Mouse (Mus musculus): Measurements from ENCODE around the gene Id3. TPM values are rescaled to one million over a fixed set of nuclear protein-coding genes. Genes with fewer than 3 reads are reported as not detected.
A peak's percentile ranks its signal among the peaks of the same experiment; 100 is the strongest.

The Id3 gene
- polyA plus RNA-seq, 1 experiment from 2014 or later = 224 TPM

GRCm38 (mm10) chr4:136154462-136154861 is 11.2 kb downstream of the Id3 start:
- Histone ChIP-seq H3K4me1 (replicated peaks; ENCODE audit: control insufficient read depth, insufficient read depth) (no peaks in the 10 kb centered on the region), H3K27me3 (ENCODE audit: control insufficient read depth, insufficient read depth, low read length) (no peaks in the 10 kb centered on the region), H3K9ac (ENCODE audit: low read length) (no peak overlapping the region), H3K36me3 (ENCODE audit: control insufficient read depth, insufficient read depth, low read length) (no peaks in the 10 kb centered on the region), H3K27ac (replicated peaks) (no peak overlapping the region), H3K4me3 (ENCODE audit: low read depth, low read length) (no peak overlapping the region), H3K4me2 (replicated peaks; ENCODE audit: low read depth) (no peak overlapping the region), H3K9me3 (ENCODE audit: control insufficient read depth, low read length) (no peaks in the 10 kb centered on the region)
- 36% methylated on average over 9 of the region's 9 CpGs for WGBS
- no peak for TF ChIP-seq EP300 (optimal IDR thresholded peaks at IDR 0.05)
- TF ChIP-seq CTCF (IDR thresholded peaks at IDR 0.05; ENCODE audit: low read depth) = no peak
- ATAC-seq (ENCODE audit: low FRiP score, low TSS enrichment) (0 out of 2 replicates have a peak, but pooled peaks have one; percentile 33), DNase-seq (ENCODE audit: low spot score) (no peak)

GRCm38 (mm10) chr4:136158498-136158897 is 15.2 kb downstream of the Id3 start:
- 75% methylated on average over 6 of the region's 6 CpGs for WGBS
- TF ChIP-seq EP300 (optimal IDR thresholded peaks at IDR 0.05) (no peak), CTCF (IDR thresholded peaks at IDR 0.05; ENCODE audit: low read depth) (peak; percentile 44)
- H3K9ac ChIP-seq (ENCODE audit: low read length) = no peak overlapping the region
- no peak for DNase-seq (ENCODE audit: low spot score)
- no peak for ATAC-seq (ENCODE audit: low FRiP score, low TSS enrichment)
- H3K36me3 ChIP-seq (ENCODE audit: control insufficient read depth, insufficient read depth, low read length) = no peaks in the 10 kb centered on the region
- H3K4me2 ChIP-seq (replicated peaks; ENCODE audit: low read depth) = no peak overlapping the region
- no peak overlapping the region for H3K27ac ChIP-seq (replicated peaks)
- H3K4me3 ChIP-seq (ENCODE audit: low read depth, low read length) = no peak overlapping the region
- no peaks in the 10 kb centered on the region for H3K27me3 ChIP-seq (ENCODE audit: control insufficient read depth, insufficient read depth, low read length)
- no peaks in the 10 kb centered on the region for H3K4me1 ChIP-seq (replicated peaks; ENCODE audit: control insufficient read depth, insufficient read depth)
- no peaks in the 10 kb centered on the region for H3K9me3 ChIP-seq (ENCODE audit: control insufficient read depth, low read length)

GRCm38 (mm10) chr4:136159802-136160397 is 16.6 kb downstream of the Id3 start:
- Histone ChIP-seq H3K4me2 (replicated peaks; ENCODE audit: low read depth) (no peak overlapping the region), H3K9me3 (ENCODE audit: control insufficient read depth, low read length) (no peaks in the 10 kb centered on the region), H3K9ac (ENCODE audit: low read length) (no peak overlapping the region; the same call in 1 of the 2 replicates), H3K4me3 (ENCODE audit: low read depth, low read length) (no peak overlapping the region), H3K4me1 (replicated peaks; ENCODE audit: control insufficient read depth, insufficient read depth) (no peaks in the 10 kb centered on the region), H3K36me3 (ENCODE audit: control insufficient read depth, insufficient read depth, low read length) (no peaks in the 10 kb centered on the region), H3K27me3 (ENCODE audit: control insufficient read depth, insufficient read depth, low read length) (no peaks in the 10 kb centered on the region), H3K27ac (replicated peaks) (no peak overlapping the region)
- TF ChIP-seq CTCF (IDR thresholded peaks at IDR 0.05; ENCODE audit: low read depth) (peak; percentile 98), EP300 (optimal IDR thresholded peaks at IDR 0.05) (no peak)
- peak; percentile 62 for ATAC-seq (ENCODE audit: low FRiP score, low TSS enrichment)
- 13% methylated on average over 5 of the region's 5 CpGs for WGBS
- DNase-seq (ENCODE audit: low spot score) = peak; percentile 84

- Histone ChIP-seq H3K36me3 (ENCODE audit: control insufficient read depth, insufficient read depth, low read length) (no peaks in the 10 kb centered on the region), H3K9ac (ENCODE audit: low read length) (no peak overlapping the region), H3K9me3 (ENCODE audit: control insufficient read depth, low read length) (no peaks in the 10 kb centered on the region), H3K4me3 (ENCODE audit: low read depth, low read length) (no peak overlapping the region), H3K4me1 (replicated peaks; ENCODE audit: control insufficient read depth, insufficient read depth) (no peaks in the 10 kb centered on the region), H3K27ac (replicated peaks) (no peak overlapping the region), H3K27me3 (ENCODE audit: control insufficient read depth, insufficient read depth, low read length) (no peaks in the 10 kb centered on the region), H3K4me2 (replicated peaks; ENCODE audit: low read depth) (no peak overlapping the region)
- peak; percentile 99 for TF ChIP-seq CTCF (IDR thresholded peaks at IDR 0.05; ENCODE audit: low read depth)
- no peak for TF ChIP-seq EP300 (optimal IDR thresholded peaks at IDR 0.05)
- DNase-seq (ENCODE audit: low spot score) (peak; percentile 89), ATAC-seq (ENCODE audit: low FRiP score, low TSS enrichment) (peak; percentile 68)
- under 1% methylated on average over 11 of the region's 11 CpGs for WGBS
These were observed 20.2 kb downstream of the Id3 start for GRCm38 (mm10) chr4:136163448-136163847.

- Histone ChIP-seq H3K9me3 (ENCODE audit: control insufficient read depth, low read length) (no peaks in the 10 kb centered on the region), H3K4me3 (ENCODE audit: low read depth, low read length) (no peak overlapping the region), H3K4me1 (replicated peaks; ENCODE audit: control insufficient read depth, insufficient read depth) (no peaks in the 10 kb centered on the region), H3K27me3 (ENCODE audit: control insufficient read depth, insufficient read depth, low read length) (no peaks in the 10 kb centered on the region), H3K4me2 (replicated peaks; ENCODE audit: low read depth) (no peak overlapping the region), H3K9ac (ENCODE audit: low read length) (no peak overlapping the region), H3K27ac (replicated peaks) (no peak overlapping the region), H3K36me3 (ENCODE audit: control insufficient read depth, insufficient read depth, low read length) (no peaks in the 10 kb centered on the region)
- no peak for ATAC-seq (ENCODE audit: low FRiP score, low TSS enrichment)
- TF ChIP-seq CTCF (IDR thresholded peaks at IDR 0.05; ENCODE audit: low read depth) (no peak), EP300 (optimal IDR thresholded peaks at IDR 0.05) (no peak)
- DNase-seq (ENCODE audit: low spot score) = no peak
- 83% methylated on average over 8 of the region's 8 CpGs for WGBS
These were observed 21.7 kb downstream of the Id3 start for GRCm38 (mm10) chr4:136164981-136165380.

GRCm38 (mm10) chr4:136167701-136168100 is 24.4 kb downstream of the Id3 start:
- 0 out of 2 replicates have a peak, but pooled peaks cover 3% of the 10 kb centered on the region for H3K4me1 ChIP-seq (replicated peaks; ENCODE audit: control insufficient read depth, insufficient read depth)
- no peak overlapping the region for H3K4me2 ChIP-seq (replicated peaks; ENCODE audit: low read depth)
- no peak overlapping the region for H3K27ac ChIP-seq (replicated peaks)
- H3K27me3 ChIP-seq (ENCODE audit: control insufficient read depth, insufficient read depth, low read length) = no peaks in the 10 kb centered on the region
- no peak overlapping the region for H3K9ac ChIP-seq (ENCODE audit: low read length)
- no peak for DNase-seq (ENCODE audit: low spot score)
- H3K4me3 ChIP-seq (ENCODE audit: low read depth, low read length) = no peak overlapping the region
- TF ChIP-seq CTCF (IDR thresholded peaks at IDR 0.05; ENCODE audit: low read depth) = no peak
- TF ChIP-seq EP300 (optimal IDR thresholded peaks at IDR 0.05) = no peak
- 62% methylated on average over 3 of the region's 3 CpGs for WGBS
- ATAC-seq (ENCODE audit: low FRiP score, low TSS enrichment) = no peak
- H3K36me3 ChIP-seq (ENCODE audit: control insufficient read depth, insufficient read depth, low read length) = no peaks in the 10 kb centered on the region
- no peaks in the 10 kb centered on the region for H3K9me3 ChIP-seq (ENCODE audit: control insufficient read depth, low read length)

Data from stomach, postnatal 0 days (tissue).